ENCODE assay signal across 9 mouse cellular contexts in the genomic region with DNA sequence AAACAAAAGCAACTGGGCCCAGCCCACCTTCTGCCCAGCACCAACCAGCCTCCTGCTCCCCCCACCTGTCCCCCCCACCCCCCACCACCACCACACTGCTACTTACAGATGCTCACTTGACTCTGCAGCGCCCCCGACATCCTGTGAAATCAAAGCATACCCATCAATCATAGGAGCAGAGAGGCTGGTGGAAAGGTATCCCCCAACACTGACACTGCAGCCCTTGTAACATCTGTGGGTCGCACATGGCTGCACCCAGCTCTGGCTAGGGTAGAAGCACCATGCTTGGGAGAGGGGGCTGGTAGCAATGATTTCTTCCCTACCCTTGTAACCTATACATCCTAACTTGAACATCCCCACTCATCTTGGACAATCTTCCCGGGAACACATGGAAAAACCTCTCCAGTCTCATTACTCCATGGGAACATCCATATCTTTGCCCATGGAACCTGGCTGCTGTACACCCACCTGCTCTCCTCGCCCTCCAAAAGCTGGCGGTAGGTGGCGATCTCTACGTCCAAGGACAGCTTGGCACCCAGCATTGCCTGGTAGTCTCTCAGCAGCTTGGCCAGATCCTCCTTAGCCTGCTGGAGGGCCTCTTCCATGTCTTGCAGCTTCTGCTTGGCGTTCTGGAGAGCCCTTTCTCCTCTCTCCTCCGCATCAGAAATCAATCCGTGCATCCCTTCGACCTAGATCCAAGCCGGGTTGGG. TPM values are rescaled to one million over a fixed set of nuclear protein-coding genes. Genes with fewer than 3 reads are reported as not detected.
A peak's percentile ranks its signal among the peaks of the same experiment; 100 is the strongest.
DNase-seq lines count a peak whose midpoint lies in the region; ATAC-seq and TF ChIP-seq lines count a peak whose summit lies in the region.
"Had no signal": no experiment of that assay in that cellular context is flagged by ENCODE, and none has a peak within 500 bp of the region (broad histone marks: within the 10 kb centered on the region; RNA-seq: fewer than 3 reads in every experiment).

No protein-coding gene starts in this region.

- H3K27ac ChIP-seq in embryonic facial prominence, embryonic 12.5 days: no peak overlapping the region
- no peak overlapping the region for H3K27ac ChIP-seq in intestine, embryonic 14.5 days (ENCODE audit: low read depth)
- H3K27ac ChIP-seq in midbrain, postnatal 0 days (ENCODE audit: low read depth, low read length): no peak overlapping the region

- no peaks in the 10 kb centered on the region for H3K9me3 ChIP-seq in embryonic facial prominence, embryonic 12.5 days
- H3K9me3 ChIP-seq in intestine, embryonic 14.5 days (ENCODE audit: control insufficient read depth, low read length): no peaks in the 10 kb centered on the region
- no peaks in the 10 kb centered on the region for H3K9me3 ChIP-seq in midbrain, postnatal 0 days (ENCODE audit: low read length)

- H3K9ac ChIP-seq in embryonic facial prominence, embryonic 12.5 days: no peak overlapping the region
- H3K9ac ChIP-seq in intestine, embryonic 14.5 days (ENCODE audit: low read length): no peak overlapping the region
- no peak overlapping the region for H3K9ac ChIP-seq in midbrain, postnatal 0 days (replicated peaks; ENCODE audit: low read length, poor library complexity, severe bottlenecking)

- peak; percentile 33; the same call in 1 of the 2 replicates for TF ChIP-seq CTCF in midbrain, postnatal 0 days (IDR thresholded peaks at IDR 0.05)

- H3K27me3 ChIP-seq in embryonic facial prominence, embryonic 12.5 days: peaks cover 53% of the 10 kb centered on the region
- peaks cover 38% of the 10 kb centered on the region for H3K27me3 ChIP-seq in intestine, embryonic 14.5 days (replicated peaks; ENCODE audit: control insufficient read depth, insufficient read depth, low read length)
- H3K27me3 ChIP-seq in midbrain, postnatal 0 days (ENCODE audit: insufficient read depth, low read length): peaks cover 4% of the 10 kb centered on the region

- H3K4me2 ChIP-seq in embryonic facial prominence, embryonic 12.5 days (replicated peaks): peak overlapping the region; percentile 80
- peak overlapping the region; percentile 69 for H3K4me2 ChIP-seq in intestine, embryonic 14.5 days (ENCODE audit: low read length)
- peak overlapping the region; percentile 90 for H3K4me2 ChIP-seq in midbrain, postnatal 0 days (ENCODE audit: low read depth, low read length, poor library complexity, severe bottlenecking)

- no peak overlapping the region for H3K4me3 ChIP-seq in embryonic facial prominence, embryonic 12.5 days
- 0 out of 2 replicates have a peak overlapping the region, but pooled peaks have one; percentile 34 for H3K4me3 ChIP-seq in intestine, embryonic 14.5 days (ENCODE audit: low read depth, low read length)
- peak overlapping the region; percentile 41 for H3K4me3 ChIP-seq in midbrain, postnatal 0 days (ENCODE audit: low read depth, low read length)

- no peaks in the 10 kb centered on the region for H3K36me3 ChIP-seq in embryonic facial prominence, embryonic 12.5 days
- H3K36me3 ChIP-seq in intestine, embryonic 14.5 days (ENCODE audit: control insufficient read depth, insufficient read depth, low read length): no peaks in the 10 kb centered on the region
- no peaks in the 10 kb centered on the region for H3K36me3 ChIP-seq in midbrain, postnatal 0 days (ENCODE audit: insufficient read depth, low read length)

- H3K4me1 ChIP-seq in embryonic facial prominence, embryonic 12.5 days: peaks cover 10% of the 10 kb centered on the region
- no peaks in the 10 kb centered on the region; the same call in 1 of the 2 replicates for H3K4me1 ChIP-seq in intestine, embryonic 14.5 days (replicated peaks; ENCODE audit: control insufficient read depth, insufficient read depth, low read length)
- no peaks in the 10 kb centered on the region for H3K4me1 ChIP-seq in midbrain, postnatal 0 days (ENCODE audit: insufficient read depth, low read length)

- no peak for ATAC-seq in embryonic facial prominence, embryonic 12.5 days (ENCODE audit: insufficient number of reproducible peaks, insufficient read depth, low FRiP score, low TSS enrichment)
- ATAC-seq in intestine, embryonic 14.5 days (replicated peaks; ENCODE audit: low FRiP score, low TSS enrichment, low read depth): no peak
- no peak for ATAC-seq in midbrain, postnatal 0 days (ENCODE audit: low FRiP score)
- no peak for ATAC-seq in erythroid progenitor cell, adult 5-6 weeks (replicated peaks; ENCODE audit: low FRiP score, poor library complexity, severe bottlenecking)

- DNase-seq in kidney, adult 18-20 months: peak; percentile 6
- DNase-seq in kidney, adult 9 months: no peak
- no peak for DNase-seq in intestine, embryonic 14.5 days (ENCODE audit: low spot score)
- DNase-seq in midbrain, postnatal 0 days (ENCODE audit: low spot score): peak; percentile 17
- no peak for DNase-seq in left cerebral cortex, adult 11 months (ENCODE audit: low spot score)
- DNase-seq in frontal cortex, adult 2 months (ENCODE audit: extremely low spot score in 1 of 2, low spot score in 1 of 2): no peak

- WGBS in embryonic facial prominence, embryonic 12.5 days: 53% methylated on average over 13 of the region's 13 CpGs
- 55% methylated on average over 13 of the region's 13 CpGs for WGBS in intestine, embryonic 14.5 days
- 72% methylated on average over 12 of the region's 13 CpGs for WGBS in midbrain, postnatal 0 days

RNA-seq across cellular contexts. Expression of a gene that starts 8.9 kb away (rescaled TPM):
- 0.08 TPM in 1 of 2 replicates, not detected in the other for polyA plus RNA-seq in embryonic facial prominence, embryonic 12.5 days (2016; fragmentation: Nextera tagmentation; extraction: Ambion mirVana)
- polyA plus RNA-seq in intestine, embryonic 14.5 days (2014; fragmentation: Nextera tagmentation; extraction: Ambion mirVana): not detected in 2 replicates
- total RNA-seq in midbrain, postnatal 0 days (2014; rRNA removed): 1.2 and 1.4 TPM in 2 replicates
- polyA plus RNA-seq in midbrain, postnatal 0 days (2015; fragmentation: Nextera tagmentation; extraction: Ambion mirVana): 1.5 and 1.6 TPM in 2 replicates
- total RNA-seq in erythroid progenitor cell, adult 5-6 weeks (2015; ENCODE audit: low replicate concordance): not detected in 2 replicates
- total RNA-seq in erythroid progenitor cell, adult 5-6 weeks (2017; ENCODE audit: low replicate concordance): not detected in 2 replicates
- polyA plus RNA-seq in frontal cortex, adult 2 months (2012; rRNA removed): 5.6 and 9.1 TPM in 2 replicates
- polyA plus RNA-seq: spleen, adult 2 months had no signal

RNA-seq across cellular contexts. Expression of a gene that starts 10.0 kb away (rescaled TPM):
- polyA plus RNA-seq in embryonic facial prominence, embryonic 12.5 days (2016; fragmentation: Nextera tagmentation; extraction: Ambion mirVana): 2.4 and 3.4 TPM in 2 replicates
- 0.91 and 1.1 TPM in 2 replicates for polyA plus RNA-seq in intestine, embryonic 14.5 days (2014; fragmentation: Nextera tagmentation; extraction: Ambion mirVana)
- 18.3 and 45.5 TPM in 2 replicates for total RNA-seq in midbrain, postnatal 0 days (2014; rRNA removed)
- polyA plus RNA-seq in midbrain, postnatal 0 days (2015; fragmentation: Nextera tagmentation; extraction: Ambion mirVana): 20.0 and 22.7 TPM in 2 replicates
- not detected in 2 replicates for total RNA-seq in erythroid progenitor cell, adult 5-6 weeks (2015; ENCODE audit: low replicate concordance)
- not detected in 2 replicates for total RNA-seq in erythroid progenitor cell, adult 5-6 weeks (2017; ENCODE audit: low replicate concordance)
- polyA plus RNA-seq in frontal cortex, adult 2 months (2012; rRNA removed): 3.8 and 5.4 TPM in 2 replicates

RNA-seq across cellular contexts. Expression of a gene that starts 32.1 kb away (rescaled TPM):
- polyA plus RNA-seq in embryonic facial prominence, embryonic 12.5 days (2016; fragmentation: Nextera tagmentation; extraction: Ambion mirVana): not detected in 2 replicates
- polyA plus RNA-seq in intestine, embryonic 14.5 days (2014; fragmentation: Nextera tagmentation; extraction: Ambion mirVana): not detected in 2 replicates
- total RNA-seq in midbrain, postnatal 0 days (2014; rRNA removed): not detected in 2 replicates
- not detected in 2 replicates for polyA plus RNA-seq in midbrain, postnatal 0 days (2015; fragmentation: Nextera tagmentation; extraction: Ambion mirVana)
- total RNA-seq in erythroid progenitor cell, adult 5-6 weeks (2015; ENCODE audit: low replicate concordance): not detected in 2 replicates
- total RNA-seq in erythroid progenitor cell, adult 5-6 weeks (2017; ENCODE audit: low replicate concordance): not detected in 2 replicates
- not detected in 2 replicates for polyA plus RNA-seq in frontal cortex, adult 2 months (2012; rRNA removed)
- polyA plus RNA-seq: spleen, adult 2 months had no signal

RNA-seq across cellular contexts. Expression of a gene that starts 42.6 kb away (rescaled TPM):
- not detected in 2 replicates for polyA plus RNA-seq in embryonic facial prominence, embryonic 12.5 days (2016; fragmentation: Nextera tagmentation; extraction: Ambion mirVana)
- not detected in 2 replicates for polyA plus RNA-seq in intestine, embryonic 14.5 days (2014; fragmentation: Nextera tagmentation; extraction: Ambion mirVana)
- not detected in 2 replicates for total RNA-seq in midbrain, postnatal 0 days (2014; rRNA removed)
- polyA plus RNA-seq in midbrain, postnatal 0 days (2015; fragmentation: Nextera tagmentation; extraction: Ambion mirVana): 0.12 TPM in 1 of 2 replicates, not detected in the other
- not detected in 2 replicates for total RNA-seq in erythroid progenitor cell, adult 5-6 weeks (2015; ENCODE audit: low replicate concordance)
- not detected in 2 replicates for total RNA-seq in erythroid progenitor cell, adult 5-6 weeks (2017; ENCODE audit: low replicate concordance)
- 0.02 TPM in 1 of 2 replicates, not detected in the other for polyA plus RNA-seq in frontal cortex, adult 2 months (2012; rRNA removed)
- polyA plus RNA-seq: spleen, adult 2 months had no signal

RNA-seq across cellular contexts. Expression of a gene that starts 58.4 kb away (rescaled TPM):
- 0.08 TPM in 1 of 2 replicates, not detected in the other for polyA plus RNA-seq in embryonic facial prominence, embryonic 12.5 days (2016; fragmentation: Nextera tagmentation; extraction: Ambion mirVana)
- polyA plus RNA-seq in intestine, embryonic 14.5 days (2014; fragmentation: Nextera tagmentation; extraction: Ambion mirVana): not detected in 2 replicates
- total RNA-seq in midbrain, postnatal 0 days (2014; rRNA removed): 1.3 TPM in 1 of 2 replicates, not detected in the other
- 0.36 and 0.39 TPM in 2 replicates for polyA plus RNA-seq in midbrain, postnatal 0 days (2015; fragmentation: Nextera tagmentation; extraction: Ambion mirVana)
- not detected in 2 replicates for total RNA-seq in erythroid progenitor cell, adult 5-6 weeks (2015; ENCODE audit: low replicate concordance)
- not detected in 2 replicates for total RNA-seq in erythroid progenitor cell, adult 5-6 weeks (2017; ENCODE audit: low replicate concordance)
- polyA plus RNA-seq in frontal cortex, adult 2 months (2012; rRNA removed): 0.78 and 0.92 TPM in 2 replicates
- polyA plus RNA-seq: spleen, adult 2 months had no signal

Comparison
In these comparisons a context has a peak if more than half of its experiments do, and no peak if none do; other contexts are left out.
1. DNase-seq: peak in kidney, adult 18-20 months (single experiment) and midbrain, postnatal 0 days (single experiment); none in kidney, adult 9 months (single experiment), intestine, embryonic 14.5 days (single experiment), left cerebral cortex, adult 11 months (single experiment) and frontal cortex, adult 2 months (0 of 2).
2. Peak in every context shown above with its lines, with median percentiles within 50 percentile points of each other: H3K4me2 ChIP-seq.